Mouse (Mus musculus) inflammation-experienced regulatory T-cells, adult 6 months (primary cell): ENCODE measurements around the gene Dis3. TPM values are rescaled to one million over a fixed set of nuclear protein-coding genes. Genes with fewer than 3 reads are reported as not detected.

ENCODE experiments used
- ATAC-seq: one replicate; pipeline ENCODE4 v1.8.0; 2017
- polyA plus RNA-seq, 3 experiments: library from polyadenylated mRNA; unstranded; fragments of 100-300 nt; shearing (Covaris generic); gene quantifications; one replicate each; pipeline ENCODE4 v1.2.1; 2017

Dis3 gene
- polyA plus RNA-seq: 1 to 10 TPM; 9.0 to 9.7 (median 9.2) TPM

DNA sequence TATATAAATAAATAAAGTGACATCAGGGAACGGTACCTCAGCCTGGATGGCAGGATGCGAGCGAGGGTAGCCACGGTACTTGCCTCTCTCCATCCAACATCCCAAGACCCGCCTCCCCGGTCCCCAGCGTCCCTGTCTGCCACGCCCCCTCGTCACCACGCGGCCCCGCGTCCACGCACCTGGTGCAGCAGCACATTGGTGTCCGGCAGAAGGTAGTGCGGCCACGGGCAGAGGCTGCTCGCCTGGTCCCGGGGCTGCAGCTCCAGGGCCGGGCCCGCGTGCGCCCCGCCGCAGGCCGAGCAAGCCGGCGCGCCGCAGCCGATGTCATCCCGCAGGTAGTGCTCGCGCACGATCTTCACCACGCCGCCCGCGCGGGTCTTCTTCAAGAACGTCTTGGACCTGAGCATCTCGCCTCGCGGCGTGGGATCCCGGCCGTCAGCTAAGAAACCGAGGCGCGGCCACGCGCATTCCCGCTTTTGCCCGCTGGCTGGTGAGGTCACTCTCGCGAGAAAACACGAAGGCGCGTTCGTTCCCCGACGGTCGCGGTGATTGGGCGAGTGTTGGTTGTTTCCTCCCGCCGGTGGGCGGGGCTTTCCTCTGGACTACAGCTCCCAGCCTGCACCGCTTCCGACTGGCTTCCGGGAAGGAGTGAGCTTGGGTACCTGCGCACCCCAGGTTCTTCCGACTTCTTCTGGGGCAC is at the start of gene Dis3, which contains the start of gene Pibf1:
TSS of gene Dis3 (minus strand) at position 504 of the 700 bp plus-strand sequence.
TSS of gene Pibf1 (plus strand) at position 158 of the 700 bp plus-strand sequence.
- ATAC-seq: peak; percentile 98

DNA sequence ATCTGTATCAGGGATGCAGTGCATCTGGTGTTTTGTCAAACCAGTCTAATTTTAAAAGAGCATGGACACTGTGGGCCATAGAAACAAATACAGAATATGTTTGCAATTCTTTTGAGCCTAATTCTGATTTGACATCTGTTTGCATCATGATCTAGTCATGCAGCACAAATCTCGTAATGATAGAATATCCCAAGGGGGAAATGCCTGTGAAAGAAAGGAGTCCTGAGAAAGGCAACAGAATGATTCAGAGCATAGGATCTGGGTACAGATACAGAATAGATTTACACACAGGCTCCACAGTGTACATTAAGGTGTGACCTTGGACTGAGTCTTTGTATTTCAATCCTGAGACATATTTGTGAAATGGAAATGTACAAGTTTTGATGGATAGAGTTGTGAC is 47.3 kb upstream of the Dis3 start:
- ATAC-seq: no peak

DNA sequence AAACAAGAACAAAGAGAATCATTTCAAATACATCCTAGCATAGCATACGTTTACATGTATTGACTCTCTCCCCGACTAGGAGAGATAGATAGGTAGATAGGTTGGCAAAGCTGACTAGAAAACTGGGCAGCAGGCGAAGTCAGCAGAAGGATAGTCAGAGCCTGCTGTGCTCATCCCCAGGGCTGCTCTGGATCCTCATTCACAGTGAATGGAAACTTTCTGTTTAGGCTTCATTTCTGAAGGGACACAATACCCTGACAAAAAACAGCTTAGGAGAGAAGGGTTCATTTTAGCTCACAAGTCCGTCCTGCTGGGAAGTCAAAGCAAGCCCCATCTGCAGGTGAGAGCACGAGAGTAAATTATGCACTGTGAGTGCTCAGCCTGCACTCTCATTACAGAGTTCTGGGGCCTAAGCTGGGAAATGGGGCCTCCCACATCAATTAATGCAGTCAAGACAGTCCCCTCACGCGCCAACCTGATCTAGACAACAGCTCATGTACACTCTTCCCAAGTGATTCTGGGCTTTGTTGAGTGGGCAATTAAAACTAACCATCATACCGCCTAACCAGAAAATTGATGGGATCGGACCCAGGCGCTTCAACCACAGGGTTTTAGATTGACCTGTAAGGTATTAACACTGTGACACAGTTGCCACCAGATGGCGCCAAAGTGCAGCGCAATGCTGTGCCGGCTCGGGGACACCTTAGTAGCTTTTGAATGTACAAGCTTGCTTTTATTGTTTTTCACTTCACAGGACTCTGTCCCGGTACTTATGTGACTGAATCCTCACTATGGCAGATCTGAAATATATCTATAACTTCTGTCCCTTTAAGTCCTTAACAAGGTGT is 42.4 kb upstream of the Dis3 start:
- ATAC-seq: peak; percentile 90

DNA sequence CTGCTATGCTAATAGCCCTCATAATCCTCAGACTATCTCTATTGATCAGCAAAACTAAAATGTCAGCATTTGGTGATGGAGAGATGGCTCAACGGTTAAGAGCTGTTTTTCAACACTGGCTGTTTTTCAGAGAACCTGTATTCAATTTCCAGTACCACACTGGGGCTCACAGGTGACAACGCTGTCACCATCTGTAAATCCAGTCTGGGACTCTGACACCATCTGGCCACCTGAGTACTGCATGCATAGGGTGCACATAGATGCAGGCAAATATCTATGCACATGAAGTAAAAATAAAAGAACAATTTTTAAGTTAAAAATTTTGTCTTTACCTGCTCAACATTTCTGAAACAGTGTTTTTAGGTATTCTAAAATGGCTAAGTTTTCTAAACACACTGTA is 40.5 kb upstream of the Dis3 start:
- no peak for ATAC-seq

DNA sequence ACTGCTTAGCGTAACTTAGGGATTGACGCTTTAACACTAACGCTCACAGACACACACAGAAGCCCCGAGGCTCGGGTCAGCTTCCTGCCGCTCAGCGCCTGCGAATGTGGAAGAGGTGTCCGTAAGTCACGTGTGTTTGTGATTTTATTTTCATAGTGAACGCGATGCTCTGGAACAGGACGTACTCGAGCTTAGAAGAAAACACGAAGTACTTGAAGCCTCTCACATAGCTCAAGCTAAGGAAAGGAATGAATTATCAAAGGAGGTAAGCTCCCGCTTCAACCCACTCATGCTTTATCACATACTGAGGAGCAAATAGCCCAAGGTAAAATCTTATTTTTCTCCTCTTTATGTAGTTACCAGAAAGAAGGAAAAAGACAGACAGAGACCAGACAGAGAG is 36.7 kb upstream of the Dis3 start:
- no peak for ATAC-seq

DNA sequence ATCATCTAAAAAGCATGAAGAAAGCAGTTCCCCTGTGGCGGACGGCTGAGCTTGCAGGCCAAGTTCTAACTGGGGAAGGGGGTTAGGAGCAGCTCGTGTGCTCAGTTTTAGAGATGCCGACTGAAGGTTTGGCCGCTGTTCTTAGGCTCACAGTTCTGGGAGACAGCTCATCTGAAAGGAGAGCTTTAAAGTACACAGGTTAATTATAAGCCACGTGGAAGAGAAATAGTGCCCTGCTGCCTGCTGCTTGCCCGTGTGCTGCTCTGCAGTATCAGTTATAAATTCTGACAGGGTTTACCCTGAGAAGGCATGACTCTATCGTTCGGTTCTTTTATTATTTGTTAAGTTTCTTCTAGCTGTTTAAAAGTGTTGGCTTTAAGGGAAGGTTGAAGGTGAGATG is 36.2 kb upstream of the Dis3 start:
- ATAC-seq: no peak

DNA sequence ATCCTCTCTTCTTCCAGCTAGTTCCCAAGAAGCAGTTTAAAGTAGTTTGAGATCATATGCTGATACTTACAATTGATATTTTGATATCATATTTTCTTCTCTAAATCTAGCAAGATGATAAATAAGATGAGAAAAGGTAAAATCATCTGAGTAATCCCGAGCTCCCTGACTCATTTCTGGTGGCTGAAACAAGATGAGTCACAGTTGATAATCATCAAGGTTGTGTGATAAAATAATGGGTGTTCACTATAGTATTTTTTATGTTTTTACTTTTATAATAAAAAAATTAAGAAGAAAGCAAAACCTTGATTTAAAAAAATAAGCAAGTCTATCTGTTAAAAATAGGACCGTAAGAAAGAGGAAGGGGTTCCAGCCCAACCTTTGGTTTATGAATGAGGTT is 34.5 kb upstream of the Dis3 start:
- no peak for ATAC-seq

DNA sequence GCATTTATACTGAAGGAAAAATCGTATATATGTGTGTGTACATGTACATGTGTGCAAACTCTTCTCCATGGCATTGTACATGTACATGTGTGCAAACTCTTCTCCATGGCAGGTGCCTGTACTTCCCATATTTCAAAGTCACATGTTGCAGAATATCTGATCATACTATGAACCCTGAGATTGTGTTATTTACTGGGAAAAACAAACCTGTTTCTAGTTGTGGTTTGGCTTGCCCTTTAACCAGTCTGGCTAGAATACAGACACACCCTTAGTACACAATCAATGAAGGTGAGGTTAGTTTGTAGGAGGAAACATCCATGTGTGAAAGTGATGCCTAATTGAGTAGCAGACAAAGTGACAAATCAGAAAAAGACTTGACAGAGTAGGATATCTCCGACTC is 29.5 kb upstream of the Dis3 start:
- ATAC-seq: no peak

DNA sequence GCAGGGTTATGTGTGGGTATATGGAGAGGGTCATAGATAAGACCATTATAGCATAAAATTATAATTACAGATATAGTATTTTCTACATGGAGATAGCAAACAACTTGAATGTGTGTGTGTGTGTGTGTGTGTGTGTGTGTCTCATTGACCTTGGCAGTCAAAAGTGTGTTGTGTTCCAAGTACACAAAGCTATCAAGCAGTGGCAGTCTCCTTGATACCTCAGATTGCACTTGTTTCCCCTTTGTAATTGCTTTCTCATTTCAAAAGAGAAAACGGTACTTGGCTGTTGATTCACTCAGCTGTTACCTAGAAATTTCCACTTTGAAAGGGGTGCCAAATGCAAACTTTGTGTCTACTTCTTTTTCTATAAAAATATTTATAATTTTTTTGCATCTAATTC is 27.9 kb upstream of the Dis3 start:
- no peak for ATAC-seq

DNA sequence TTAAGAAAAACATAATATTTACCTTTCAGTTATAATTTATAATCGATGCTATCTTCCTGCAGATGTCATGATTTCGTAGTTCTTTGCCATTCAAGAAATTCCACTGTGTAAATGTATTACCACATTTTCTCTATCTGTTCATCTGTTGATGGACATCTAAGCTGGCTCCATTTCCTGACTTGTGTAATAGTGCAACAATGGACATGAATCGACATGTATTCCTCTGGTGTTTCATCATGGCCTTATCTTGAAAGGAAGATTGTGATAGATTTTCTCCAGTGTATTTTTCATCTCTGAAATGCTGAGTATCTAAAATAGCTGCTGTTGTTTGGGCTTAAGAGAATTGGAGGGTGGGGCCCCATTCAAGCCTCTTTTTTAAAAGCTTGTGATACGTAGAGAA is 27.1 kb upstream of the Dis3 start:
- no peak for ATAC-seq

DNA sequence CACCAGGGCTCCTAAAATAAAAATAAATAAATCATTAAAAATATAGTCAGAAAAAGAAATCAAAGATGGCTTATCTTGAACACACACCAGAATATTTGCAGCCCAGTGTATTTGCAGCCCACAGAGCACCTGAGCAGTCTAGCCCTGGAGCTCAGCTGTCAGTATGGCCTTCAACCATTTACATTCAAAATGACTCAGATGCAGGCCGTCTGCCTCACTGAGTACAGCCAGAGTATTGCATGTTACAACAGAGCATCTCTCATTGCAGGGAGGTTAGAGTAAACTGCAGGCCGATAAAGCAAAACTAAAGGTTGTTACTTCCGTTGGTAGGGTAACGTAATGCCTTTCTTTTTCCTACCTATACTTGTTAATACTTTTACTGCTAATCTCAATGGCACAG is 24.5 kb upstream of the Dis3 start:
- ATAC-seq: no peak

DNA sequence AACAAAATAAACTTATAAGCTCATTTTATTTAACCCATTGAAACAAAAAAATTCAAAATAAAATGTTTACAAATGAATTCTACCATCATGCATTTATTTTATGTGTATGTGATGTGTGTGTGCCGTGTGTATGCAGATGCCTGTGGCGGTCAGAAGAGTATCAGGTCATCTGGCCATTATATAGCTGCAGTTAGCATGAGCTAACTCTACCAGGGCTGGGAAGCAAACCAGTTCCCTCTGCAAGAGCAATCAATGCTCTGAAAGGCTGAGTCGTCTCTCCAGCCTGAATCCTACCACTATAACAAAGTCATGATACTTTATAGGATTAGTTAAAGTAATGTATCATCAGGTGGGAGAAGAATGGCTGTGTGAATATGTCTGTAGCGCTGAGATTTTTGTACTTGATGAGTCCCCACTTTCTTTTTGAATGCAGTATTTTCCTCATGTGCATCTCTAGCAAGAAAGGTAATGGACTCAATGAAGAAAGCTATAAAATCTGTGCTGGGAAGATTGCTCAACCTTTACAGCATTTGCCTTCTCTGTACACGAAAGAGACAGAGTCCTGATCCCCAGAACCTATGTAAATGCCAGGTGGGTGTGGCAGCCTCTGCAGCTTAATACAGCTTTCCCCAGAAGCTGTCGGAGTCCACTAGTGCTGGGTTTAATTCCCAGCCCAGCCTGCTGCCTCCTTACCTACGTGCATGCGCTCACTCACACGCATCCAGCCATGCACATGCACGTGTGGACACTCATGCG is 22.2 kb upstream of the Dis3 start:
- no peak for ATAC-seq

DNA sequence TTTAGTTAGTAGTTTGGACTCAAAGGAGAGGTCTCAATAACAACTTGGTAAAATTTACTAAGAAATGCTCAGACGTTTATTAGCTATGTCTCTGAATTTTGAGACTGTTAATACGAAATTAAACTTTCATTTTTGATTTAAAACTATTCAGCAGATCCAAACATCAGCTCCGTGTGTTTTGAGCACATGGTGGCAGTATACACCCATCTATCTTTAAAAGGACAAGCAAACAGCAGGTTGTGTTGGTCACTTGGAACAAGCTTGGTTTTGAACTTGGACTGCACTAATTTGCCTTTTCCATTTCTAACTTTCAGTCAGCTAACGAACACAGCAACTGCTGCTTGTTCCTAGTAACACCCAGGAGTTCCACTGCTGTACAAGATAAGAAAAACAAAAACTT is 18.0 kb upstream of the Dis3 start:
- no peak for ATAC-seq

DNA sequence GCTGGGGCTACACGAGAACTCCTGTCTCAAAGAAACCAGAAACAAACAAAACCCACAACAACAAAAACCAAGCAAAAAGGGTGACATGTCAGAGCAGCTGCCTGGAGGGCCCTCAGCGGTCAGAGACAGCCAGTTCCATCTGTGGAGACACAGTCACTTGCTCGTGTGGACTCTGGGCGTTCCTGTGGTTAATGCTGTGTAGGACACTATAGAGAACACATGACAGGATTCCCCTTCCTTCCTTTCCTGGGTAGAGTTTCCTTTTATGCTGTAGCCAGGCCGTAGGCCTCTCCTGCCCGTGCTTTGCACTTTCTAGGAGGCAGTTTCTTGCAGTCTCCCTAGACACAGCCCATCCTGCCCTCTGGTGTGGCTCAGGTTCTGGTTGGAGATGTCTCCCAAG is 9.2 kb upstream of the Dis3 start:
- ATAC-seq: no peak

DNA sequence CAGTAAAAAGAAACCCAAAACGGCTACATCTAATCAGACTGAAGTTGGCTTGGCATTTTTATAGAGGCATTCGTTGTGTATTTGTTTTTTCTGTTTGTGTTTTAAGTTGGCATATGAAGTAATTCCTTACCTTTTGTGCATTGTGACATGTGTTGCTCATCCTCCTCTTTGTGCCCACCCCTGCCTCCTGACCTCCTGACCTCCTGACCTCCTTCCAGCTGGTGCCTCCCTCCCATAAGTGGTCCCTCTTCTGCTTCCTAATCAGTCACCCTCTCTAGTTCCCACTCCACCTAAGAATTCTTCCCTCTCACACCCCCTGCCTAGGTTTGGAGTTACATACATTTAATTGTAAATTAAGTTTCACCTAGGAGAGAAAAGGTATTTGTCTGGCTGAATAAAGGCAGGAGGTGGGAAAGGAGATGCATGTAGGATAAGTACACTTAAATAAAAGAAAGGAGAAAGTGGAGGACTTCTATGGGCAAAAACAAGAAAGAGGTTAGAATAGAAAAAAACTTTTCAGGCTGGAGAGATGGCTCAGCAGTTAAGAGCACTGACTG is 8.1 kb upstream of the Dis3 start:
- no peak for ATAC-seq

DNA sequence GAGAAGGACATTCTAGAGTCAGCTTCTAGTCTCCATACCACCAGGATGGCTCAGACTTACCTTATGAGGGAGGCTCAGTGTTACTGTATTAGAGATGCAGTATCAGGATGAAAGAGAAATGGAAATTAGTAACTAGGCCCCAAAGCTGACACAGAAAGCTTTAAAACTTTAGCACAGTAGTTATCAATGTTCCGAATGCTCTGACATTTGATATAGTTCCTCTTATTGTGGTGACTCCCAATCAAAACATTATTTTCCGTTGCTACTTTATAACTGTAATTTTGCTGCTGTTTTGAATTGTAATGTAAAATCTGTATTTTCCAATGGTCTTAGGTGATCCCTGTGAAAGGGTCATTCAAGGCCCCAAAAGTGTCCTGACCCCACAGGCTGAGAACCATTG is 7.1 kb upstream of the Dis3 start:
- ATAC-seq: no peak

DNA sequence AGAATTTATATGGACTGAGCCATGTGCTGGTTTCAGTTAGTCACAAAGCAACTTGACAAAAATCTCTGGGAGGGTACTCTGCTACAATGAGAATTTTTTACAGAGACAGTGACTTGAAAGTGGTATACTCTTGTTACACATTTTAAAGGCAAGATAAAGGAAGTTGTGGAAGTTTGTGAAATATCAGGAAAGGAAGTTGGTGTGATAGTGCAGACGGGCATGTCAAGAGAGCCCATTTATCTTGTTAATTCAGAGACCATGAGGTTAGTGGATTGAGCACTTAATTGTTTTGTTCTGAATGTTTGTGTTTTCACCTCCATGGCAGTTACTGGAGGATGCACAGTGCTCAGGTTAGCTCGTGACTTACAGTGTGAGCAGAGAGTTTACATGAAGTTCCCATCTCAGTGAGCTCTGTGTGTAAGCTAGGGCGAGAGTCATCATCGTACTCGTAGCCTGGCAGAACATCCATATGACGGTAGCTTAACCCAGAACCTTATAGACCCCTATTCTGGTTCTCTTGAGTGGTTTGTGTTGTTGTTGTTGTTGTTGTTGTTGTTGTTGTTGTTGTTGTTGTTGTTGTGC is 5.1 kb upstream of the Dis3 start:
- no peak for ATAC-seq

DNA sequence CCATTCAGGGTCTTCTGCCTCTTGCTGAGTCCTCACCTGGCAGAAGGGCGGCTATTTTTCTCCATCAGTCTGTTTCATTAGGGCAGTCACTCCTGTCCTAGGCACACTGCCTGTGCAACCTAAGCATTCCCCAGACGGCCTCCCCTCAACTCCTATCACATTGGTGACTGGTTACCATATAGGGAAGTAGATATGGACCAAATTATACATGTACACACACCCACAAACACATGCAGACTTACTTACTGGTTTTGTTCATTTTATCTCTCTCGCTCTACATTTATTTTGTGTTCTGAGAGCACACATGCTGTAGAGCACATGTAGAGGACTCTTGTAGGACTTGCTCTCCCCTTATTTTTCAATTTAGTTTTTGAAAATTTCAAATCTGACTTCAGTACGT is 3.5 kb upstream of the Dis3 start:
- no peak for ATAC-seq

DNA sequence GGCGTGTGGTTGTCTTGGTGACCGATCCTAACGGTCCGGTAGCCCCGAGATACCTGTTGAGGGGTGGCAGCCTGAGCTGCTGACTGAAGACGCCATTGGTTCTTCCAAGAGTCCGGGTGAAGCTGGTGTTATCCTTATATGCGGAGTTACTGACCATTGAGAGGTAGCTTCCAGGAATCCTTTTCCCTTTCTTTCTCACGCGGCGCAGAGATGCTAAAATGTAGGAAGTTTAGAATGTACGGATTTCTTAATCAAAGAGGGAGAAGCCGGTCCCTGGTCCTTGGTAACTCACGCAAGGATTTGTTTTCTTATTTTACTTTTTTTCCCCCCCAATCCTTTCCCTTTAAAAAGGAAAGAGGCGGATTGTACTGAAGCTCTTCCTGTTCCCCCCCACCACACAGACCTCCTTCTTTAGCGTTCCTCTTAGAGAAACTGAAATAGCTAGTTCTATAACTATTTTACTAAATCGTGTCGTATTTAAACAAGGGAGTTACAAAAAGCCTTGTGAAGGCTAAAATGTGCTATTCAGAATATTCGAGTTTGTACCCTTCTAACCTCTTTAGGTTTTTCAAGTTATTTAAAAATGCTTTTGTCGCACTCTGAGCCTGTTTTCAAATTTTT is 507 bp upstream of the Dis3 start:
- peak; percentile 5 for ATAC-seq

DNA sequence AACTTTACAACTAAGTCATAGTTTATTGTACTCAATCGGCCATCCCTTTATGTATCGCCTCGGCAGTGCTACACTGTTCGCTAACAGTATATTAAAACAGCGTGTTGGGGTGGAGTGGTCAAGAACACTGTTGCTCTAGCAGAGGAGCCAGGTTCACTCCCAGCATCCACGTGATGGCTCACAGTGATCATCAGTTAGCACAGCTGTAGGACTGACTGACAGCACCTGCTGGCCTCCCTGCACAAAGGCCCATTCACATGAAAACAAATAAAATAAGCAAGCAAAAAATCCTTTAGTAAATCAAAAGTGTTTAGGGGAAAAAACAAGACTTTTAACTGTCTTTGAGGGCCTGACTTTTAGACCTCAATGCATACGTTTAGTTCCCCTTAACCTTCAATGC is 10.6 kb downstream of the Dis3 start:
- no peak for ATAC-seq

DNA sequence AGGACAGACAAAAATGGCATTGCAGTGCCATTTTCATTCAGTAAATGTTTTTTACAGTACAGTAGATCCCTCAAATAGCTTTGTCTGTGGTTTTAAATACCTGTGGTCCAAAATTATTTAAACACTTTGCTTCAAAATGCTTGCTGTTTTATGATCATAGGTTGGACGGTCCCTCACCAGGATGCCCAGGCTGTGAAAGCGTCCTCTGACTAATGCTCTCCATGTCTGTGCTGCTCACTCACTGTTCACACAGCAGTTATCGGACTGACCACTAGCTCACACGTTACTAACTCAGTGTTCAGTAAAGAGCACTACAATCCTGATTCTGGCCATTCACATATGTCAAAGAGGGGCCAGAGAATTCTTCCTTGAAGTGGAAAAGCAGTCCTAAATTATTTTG is 28.4 kb downstream of the Dis3 start:
- ATAC-seq: no peak

DNA sequence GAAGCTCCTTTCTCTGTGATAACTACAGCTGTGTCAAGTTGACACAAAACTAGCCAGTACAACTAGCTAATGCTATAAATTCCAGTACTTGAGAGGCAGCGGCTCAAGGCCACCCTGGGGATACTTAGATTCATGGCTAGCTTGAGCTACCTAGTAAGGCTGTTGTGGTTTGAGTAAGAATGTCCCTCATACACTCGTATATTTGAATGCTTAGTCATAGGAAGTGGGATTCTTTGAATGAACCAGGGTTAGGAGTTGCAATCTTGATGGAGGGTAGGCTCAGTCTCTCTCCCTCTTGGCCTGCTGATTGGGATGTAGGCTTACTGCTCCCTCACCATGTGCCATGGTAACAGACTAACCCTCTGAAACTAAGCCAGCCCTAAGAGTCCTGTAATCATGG is 36.5 kb downstream of the Dis3 start:
- no peak for ATAC-seq
